Mouse (Mus musculus): ENCODE measurements around the gene Dtx2.
"Not testable (repeated sequence)": the region's sequence is repeated elsewhere in the genome, so short reads cannot be mapped to it uniquely, and the experiment has no call there.

Gene Dtx2

GRCm38 (mm10) chr5:136066404-136067148 lies 72.0 kb downstream of the Dtx2 start:
- DNase-seq: not testable (repeated sequence)

GRCm38 (mm10) chr5:136069411-136069810 lies 74.8 kb downstream of the Dtx2 start:
- DNase-seq: no peak

GRCm38 (mm10) chr5:136073051-136073450 lies 78.5 kb downstream of the Dtx2 start:
- DNase-seq: no peak

GRCm38 (mm10) chr5:136073526-136073925 lies 78.9 kb downstream of the Dtx2 start:
- DNase-seq: no peak

GRCm38 (mm10) chr5:136075076-136075475 lies 80.5 kb downstream of the Dtx2 start:
- DNase-seq: no peak

- DNase-seq: no peak
These were observed 81.7 kb downstream of the Dtx2 start for GRCm38 (mm10) chr5:136076284-136076683.

- no peak for DNase-seq
These were observed 82.5 kb downstream of the Dtx2 start for GRCm38 (mm10) chr5:136077001-136077550.

- DNase-seq: no peak
These were observed 83.5 kb downstream of the Dtx2 start for GRCm38 (mm10) chr5:136078136-136078535.

GRCm38 (mm10) chr5:136082345-136082744 lies 87.7 kb downstream of the Dtx2 start:
- no peak for DNase-seq
